Comparison of ENCODE assay signal across 9 mouse cellular contexts in genomic region chr9:67001050-67001449, GRCm38 (mm10). TPM values are rescaled to one million over a fixed set of nuclear protein-coding genes. Genes with fewer than 3 reads are reported as not detected.
DNase-seq lines count a peak whose midpoint lies in the region; ATAC-seq and TF ChIP-seq lines count a peak whose summit lies in the region.
"Had no signal": no experiment of that assay in that cellular context is flagged by ENCODE, and none has a peak within 500 bp of the region (broad histone marks: within the 10 kb centered on the region; RNA-seq: fewer than 3 reads in every experiment).

No protein-coding gene starts in this region.

- intact Hi-C loops in gastrocnemius, postnatal 36 days (cut with DNase I) = loop anchor here (2.0 to 5.0 kb wide), 3 partner anchors 44 to 274 kb away; no protein-coding TSS in a partner anchor

- no peaks in the 10 kb centered on the region for H3K9me3 ChIP-seq in limb, embryonic 14.5 days (ENCODE audit: control insufficient read depth, low read length)
- H3K9me3 ChIP-seq: embryonic facial prominence, embryonic 12.5 days had no signal

- peak; percentile 66 for DNase-seq in ovary, adult 18-20 months (ENCODE audit: low spot score)
- DNase-seq in ovary, postnatal 10 days (ENCODE audit: low spot score) = no peak
- peak; percentile 80 to 89 for DNase-seq in cerebellum, postnatal 25 days
- peak; percentile 68 to 79 for DNase-seq in gastrocnemius, postnatal 36 days
- peak; percentile 90 for DNase-seq in kidney, adult 2 months
- DNase-seq in limb, embryonic 14.5 days (ENCODE audit: low spot score) = peak; percentile 90
- peak; percentile 57 to 71 for DNase-seq in natural killer cell, adult 2 months (ENCODE audit: low spot score in 2 of 2)
- DNase-seq in telencephalon, adult 2 months (ENCODE audit: low read depth, low spot score) = peak; percentile 60

- no peaks in the 10 kb centered on the region for H3K36me3 ChIP-seq in kidney, adult 2 months (ENCODE audit: control insufficient read depth, insufficient read depth, low read length)
- no peaks in the 10 kb centered on the region for H3K36me3 ChIP-seq in limb, embryonic 14.5 days (ENCODE audit: control insufficient read depth, insufficient read depth, low read length)
- H3K36me3 ChIP-seq: embryonic facial prominence, embryonic 12.5 days had no signal

- peaks cover 3% of the 10 kb centered on the region; the same call in 1 of the 2 replicates for H3K4me1 ChIP-seq in kidney, adult 2 months (ENCODE audit: control insufficient read depth, insufficient read depth, low read length)
- peaks cover 2% of the 10 kb centered on the region; the same call in 1 of the 2 replicates for H3K4me1 ChIP-seq in limb, embryonic 14.5 days (ENCODE audit: control insufficient read depth, insufficient read depth, low read length)

- no peak overlapping the region for H3K4me3 ChIP-seq in kidney, adult 2 months (ENCODE audit: insufficient read depth, low read depth, low read length)
- H3K4me3 ChIP-seq in limb, embryonic 14.5 days (replicated peaks; ENCODE audit: low read length) = no peak overlapping the region
- H3K4me3 ChIP-seq: embryonic facial prominence, embryonic 12.5 days had no signal

- H3K4me2 ChIP-seq in limb, embryonic 14.5 days (replicated peaks; ENCODE audit: low read depth, low read length, severe bottlenecking) = no peak overlapping the region
- H3K4me2 ChIP-seq: embryonic facial prominence, embryonic 12.5 days had no signal

- H3K9ac ChIP-seq in limb, embryonic 14.5 days (ENCODE audit: low read depth, low read length, severe bottlenecking) = no peak overlapping the region
- H3K9ac ChIP-seq: embryonic facial prominence, embryonic 12.5 days had no signal

- H3K27ac ChIP-seq in kidney, adult 2 months (ENCODE audit: insufficient read depth, low read depth, low read length) = no peak overlapping the region
- H3K27ac ChIP-seq in limb, embryonic 14.5 days (replicated peaks; ENCODE audit: low read depth, low read length) = no peak overlapping the region
- H3K27ac ChIP-seq: embryonic facial prominence, embryonic 12.5 days had no signal

- peak; percentile 65 for ATAC-seq in limb, embryonic 14.5 days (ENCODE audit: low FRiP score, low read depth)

- peak; percentile 93 for TF ChIP-seq CTCF in kidney, adult 2 months (conservative IDR thresholded peaks at IDR 0.05; ENCODE audit: insufficient read depth, insufficient read length, low read depth, low read length)

- no peak for TF ChIP-seq POLR2A in kidney, adult 2 months (IDR thresholded peaks at IDR 0.05; ENCODE audit: low read depth, low read length)
- TF ChIP-seq POLR2A in limb, embryonic 14.5 days (IDR thresholded peaks at IDR 0.05; ENCODE audit: borderline replicate concordance, extremely low read depth, insufficient read depth, insufficient read length) = no peak

- H3K27me3 ChIP-seq in kidney, adult 2 months (replicated peaks; ENCODE audit: control insufficient read depth, insufficient read depth, low read length) = no peaks in the 10 kb centered on the region
- no peaks in the 10 kb centered on the region for H3K27me3 ChIP-seq in limb, embryonic 14.5 days (ENCODE audit: control insufficient read depth, insufficient read depth, low read length)
- H3K27me3 ChIP-seq: embryonic facial prominence, embryonic 12.5 days had no signal

- WGBS in kidney, adult 2 months = 2% methylated on average over 6 of the region's 6 CpGs
- 3% methylated on average over 6 of the region's 6 CpGs for WGBS in limb, embryonic 14.5 days

RNA-seq across cellular contexts. Expression of gene Lactb, which starts 25.8 kb away (rescaled TPM):
- total RNA-seq in gastrocnemius, postnatal 36 days (2021) = 10 to 100 TPM; 20.8 to 22.1 TPM
- polyA plus RNA-seq in kidney, adult 2 months (2012; rRNA removed) = 24.3 and 29.9 TPM in 2 replicates
- 8.8 and 10.1 TPM in 2 replicates for polyA plus RNA-seq in limb, embryonic 14.5 days (2012; rRNA removed)
- 10.6 and 10.9 TPM in 2 replicates for polyA plus RNA-seq in limb, embryonic 14.5 days (2014; fragmentation: Nextera tagmentation; extraction: Ambion mirVana)

RNA-seq across cellular contexts. Expression of gene Tpm1, which starts 48.2 kb away (rescaled TPM):
- total RNA-seq in gastrocnemius, postnatal 36 days (2021) = over 10,000 TPM; 26,294 to 27,735 TPM
- 57.9 and 110 TPM in 2 replicates for polyA plus RNA-seq in kidney, adult 2 months (2012; rRNA removed)
- polyA plus RNA-seq in limb, embryonic 14.5 days (2012; rRNA removed) = 420 and 643 TPM in 2 replicates
- 724 and 728 TPM in 2 replicates for polyA plus RNA-seq in limb, embryonic 14.5 days (2014; fragmentation: Nextera tagmentation; extraction: Ambion mirVana)

RNA-seq across cellular contexts. Expression of gene Rps27l, which starts 55.2 kb away (rescaled TPM):
- 100 to 1,000 TPM; 170 to 203 TPM for total RNA-seq in gastrocnemius, postnatal 36 days (2021)
- 92.4 and 128 TPM in 2 replicates for polyA plus RNA-seq in kidney, adult 2 months (2012; rRNA removed)
- 196 and 292 TPM in 2 replicates for polyA plus RNA-seq in limb, embryonic 14.5 days (2012; rRNA removed)
- 596 and 633 TPM in 2 replicates for polyA plus RNA-seq in limb, embryonic 14.5 days (2014; fragmentation: Nextera tagmentation; extraction: Ambion mirVana)
